Mouse (Mus musculus): Measurements from ENCODE around the gene Rnf135.

DNA sequence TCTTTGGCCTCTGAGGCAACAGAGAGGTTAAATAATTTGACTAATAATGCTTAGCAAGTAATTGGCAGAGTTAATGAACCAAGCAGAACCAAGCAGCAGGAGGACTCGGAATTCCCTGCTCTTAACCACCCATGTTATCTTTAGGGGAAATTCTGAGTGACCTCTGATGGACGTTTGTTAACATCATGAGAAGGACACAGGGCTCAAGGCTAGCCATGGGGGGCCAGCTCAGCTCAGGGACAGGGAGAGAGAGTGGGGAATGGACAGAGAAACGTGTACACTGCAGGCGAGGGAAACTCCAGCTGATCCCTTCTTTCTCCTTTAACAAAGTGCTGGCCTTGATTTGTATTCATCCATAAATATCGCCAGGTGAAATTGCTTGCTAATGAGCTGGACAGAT, 21.3 kb downstream of the Rnf135 start:
- TF ChIP-seq CTCF (IDR thresholded peaks at IDR 0.05; ENCODE audit: low read depth, low read length): no peak
- TF ChIP-seq POLR2A (IDR thresholded peaks at IDR 0.05; ENCODE audit: borderline replicate concordance, low read depth, low read length): no peak
